Mouse (Mus musculus): ENCODE measurements around the gene Abhd4.

DNA sequence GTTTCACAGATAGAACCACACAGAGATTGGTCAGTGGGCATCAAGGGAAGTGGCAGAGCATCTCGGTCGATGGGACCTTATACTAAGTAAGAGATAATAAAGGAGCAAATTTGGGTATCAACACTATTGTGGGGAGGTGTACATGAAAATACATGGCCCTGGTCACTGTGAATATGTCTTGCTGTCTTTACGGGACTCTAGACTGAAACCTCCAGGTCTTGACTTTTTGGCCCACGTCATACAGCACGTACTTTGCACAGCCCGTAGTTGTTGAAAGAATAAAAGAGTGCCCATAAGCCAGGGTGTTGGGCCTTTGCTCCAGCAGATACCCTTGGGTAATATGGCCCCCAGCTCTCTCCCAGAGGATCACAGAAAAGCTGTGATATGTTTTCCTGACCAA is 32.3 kb upstream of the Abhd4 start:
- TF ChIP-seq POLR2A (IDR thresholded peaks at IDR 0.05; ENCODE audit: extremely low read depth, insufficient read depth, low read length) (no peak), CTCF (IDR thresholded peaks at IDR 0.05; ENCODE audit: low read depth, low read length) (no peak)
